Mouse (Mus musculus): ENCODE data around the gene F13b. TPM values are rescaled to one million over a fixed set of nuclear protein-coding genes. Genes with fewer than 3 reads are reported as not detected.

Gene F13b
- under 1 TPM in 1 of 2 experiments, not detected in 1; 0.57 TPM for total RNA-seq (2021)
- long read RNA-seq, experiment 1 = 0 reads
- long read RNA-seq, experiment 2 = 0 reads

GRCm38 (mm10) chr1:139501258-139501752, at the start of gene F13b:
TSS of gene F13b (plus strand) at chr1:139501702.
- no peak for DNase-seq (ENCODE audit: low spot score in 2 of 2)

DNA sequence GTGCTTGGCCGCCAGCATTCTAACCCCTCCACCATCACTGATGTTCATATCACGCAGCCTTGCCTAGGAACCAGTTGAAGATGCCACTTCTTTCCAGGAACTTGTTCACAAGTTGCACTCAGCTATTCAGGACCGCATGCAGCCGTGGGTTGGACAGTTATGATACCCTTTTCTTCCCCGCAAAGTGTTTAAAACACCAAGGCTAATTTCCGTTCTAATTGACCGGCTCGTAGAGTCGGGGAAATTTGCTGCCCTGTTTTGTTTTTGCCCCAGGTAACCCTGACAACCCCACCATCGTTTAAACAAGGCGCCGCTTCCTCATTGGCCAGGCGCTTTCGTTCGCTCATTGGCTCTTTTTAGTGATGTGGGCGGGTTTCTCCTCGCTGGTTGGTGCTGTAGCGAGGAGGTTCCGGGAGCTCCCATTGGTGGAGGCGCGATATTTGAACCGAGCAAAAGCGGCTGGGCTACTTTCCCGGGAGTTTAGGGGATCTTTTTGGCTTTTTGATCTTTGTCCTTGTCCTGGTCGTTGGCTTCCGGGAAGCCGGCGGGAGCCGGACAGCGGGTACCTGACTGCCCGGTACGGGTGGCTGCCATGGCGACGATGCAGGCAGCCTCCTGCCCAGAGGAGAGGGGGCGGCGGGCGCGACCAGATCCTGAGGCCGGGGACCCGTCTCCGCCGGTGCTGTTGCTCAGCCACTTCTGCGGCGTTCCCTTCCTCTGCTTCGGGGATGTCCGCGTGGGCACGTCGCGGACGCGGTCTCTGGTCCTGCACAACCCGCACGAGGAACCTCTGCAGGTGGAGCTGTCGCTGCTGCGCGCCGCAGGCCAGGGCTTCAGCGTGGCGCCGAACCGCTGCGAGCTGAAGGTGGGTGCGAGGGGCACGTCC, 46.9 kb upstream of the F13b start, which contains the start of gene Aspm:
Gene Aspm, plus strand, starts transcription at position 433 of the 886 bp plus-strand sequence.
- peak; percentile 70 to 87 for DNase-seq (ENCODE audit: low spot score in 2 of 2)

DNA sequence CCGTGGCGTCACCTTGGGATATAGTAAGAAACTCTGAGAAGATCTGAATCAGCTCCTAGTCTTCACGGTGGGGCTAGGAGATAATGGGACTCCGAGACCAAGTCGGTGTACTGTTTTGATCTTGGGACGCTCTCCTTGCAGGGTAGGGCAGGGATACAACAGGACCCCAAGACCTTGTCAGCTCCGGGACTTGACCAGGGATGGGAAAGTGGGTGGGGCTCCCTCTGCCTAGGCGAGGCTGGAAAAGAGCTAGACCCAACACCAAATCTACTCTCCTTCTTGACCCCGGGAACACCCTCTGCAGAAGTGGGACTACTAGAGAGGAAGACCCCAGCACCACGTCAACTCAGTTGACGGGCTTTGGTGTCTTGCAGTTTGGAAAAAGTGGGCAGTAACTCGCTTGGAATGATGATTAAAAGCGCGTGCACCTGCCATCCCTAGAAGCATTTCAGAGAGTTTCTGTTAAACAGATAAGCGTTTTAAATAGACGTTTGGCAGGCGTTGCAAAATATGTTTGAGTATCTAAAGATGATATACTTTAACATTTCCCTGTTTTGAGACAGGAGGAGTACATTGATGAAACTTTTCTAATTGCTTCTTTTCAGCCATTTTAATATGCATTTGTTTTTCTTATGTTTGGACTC, 46.2 kb upstream of the F13b start:
- DNase-seq (ENCODE audit: low spot score in 2 of 2) = no peak

GRCm38 (mm10) chr1:139460807-139461206, 40.7 kb upstream of the F13b start:
- DNase-seq (ENCODE audit: low spot score in 2 of 2) = no peak

DNA sequence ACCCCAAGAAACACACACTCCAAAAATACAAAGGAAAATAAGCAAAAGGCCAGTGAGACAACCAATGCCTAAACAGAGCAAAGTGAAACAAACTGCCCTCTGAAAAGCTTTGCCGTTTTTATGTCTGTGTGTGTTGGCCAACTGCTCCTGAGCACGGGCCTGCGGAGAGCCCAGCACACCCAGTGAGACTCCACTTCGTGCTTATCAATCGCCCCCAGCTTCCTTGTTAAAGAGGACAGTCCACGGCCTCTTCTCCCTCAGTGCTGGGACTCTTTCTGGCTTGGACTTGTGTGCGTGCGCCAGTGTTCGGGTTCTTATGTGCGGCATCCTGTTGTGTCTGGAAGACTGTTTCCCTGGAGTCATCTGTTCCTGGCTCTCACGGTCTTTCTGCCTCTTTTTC, 35.6 kb upstream of the F13b start:
- DNase-seq (ENCODE audit: low spot score in 2 of 2) = no peak

GRCm38 (mm10) chr1:139478898-139479297, 22.6 kb upstream of the F13b start:
- no peak for DNase-seq (ENCODE audit: low spot score in 2 of 2)

DNA sequence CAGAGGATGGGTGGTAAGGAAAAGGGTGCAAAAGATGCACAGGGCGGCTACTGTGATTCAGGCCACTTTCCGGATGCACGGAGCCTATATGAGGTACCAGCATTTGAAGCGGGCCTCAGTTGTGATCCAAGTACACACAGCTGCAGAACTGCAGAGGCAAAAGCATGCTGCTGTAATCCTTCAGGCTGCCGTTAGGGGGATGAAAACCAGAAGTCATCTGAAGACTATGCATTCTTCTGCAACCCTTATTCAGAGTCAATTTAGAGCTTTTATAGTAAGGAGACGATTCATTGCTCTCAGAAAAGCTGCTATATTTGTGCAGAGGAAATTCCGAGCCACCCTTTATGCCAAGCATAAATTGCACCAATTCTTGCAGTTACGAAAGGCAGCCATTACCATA, 21.3 kb upstream of the F13b start:
- DNase-seq (ENCODE audit: low spot score in 2 of 2) = no peak

GRCm38 (mm10) chr1:139481146-139481545, 20.4 kb upstream of the F13b start:
- no peak for DNase-seq (ENCODE audit: low spot score in 2 of 2)

GRCm38 (mm10) chr1:139494630-139495029, 6.9 kb upstream of the F13b start:
- DNase-seq (ENCODE audit: low spot score in 2 of 2) = no peak

DNA sequence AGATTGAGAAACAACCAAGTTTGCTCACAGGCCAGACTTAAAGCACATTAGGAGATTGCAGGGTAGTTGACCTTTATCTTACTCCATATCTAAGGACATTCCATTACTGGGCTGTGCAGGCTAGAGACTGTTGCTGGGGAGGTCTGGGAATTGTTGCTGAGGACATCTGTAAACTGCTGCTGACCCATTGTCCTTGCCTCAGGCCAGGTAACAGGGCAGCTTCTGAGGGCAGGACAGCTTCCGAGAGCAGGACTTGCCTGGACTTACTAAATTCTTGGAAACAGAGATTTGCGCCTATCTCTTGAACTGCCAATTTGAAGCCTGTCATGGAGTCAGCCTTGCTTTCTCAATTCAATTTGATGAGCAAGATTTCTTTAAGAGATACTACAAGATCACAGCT, 6.1 kb upstream of the F13b start:
- no peak for DNase-seq (ENCODE audit: low spot score in 2 of 2)

- DNase-seq (ENCODE audit: low spot score in 2 of 2) = no peak
These were observed 5.3 kb upstream of the F13b start for GRCm38 (mm10) chr1:139496212-139496611.

DNA sequence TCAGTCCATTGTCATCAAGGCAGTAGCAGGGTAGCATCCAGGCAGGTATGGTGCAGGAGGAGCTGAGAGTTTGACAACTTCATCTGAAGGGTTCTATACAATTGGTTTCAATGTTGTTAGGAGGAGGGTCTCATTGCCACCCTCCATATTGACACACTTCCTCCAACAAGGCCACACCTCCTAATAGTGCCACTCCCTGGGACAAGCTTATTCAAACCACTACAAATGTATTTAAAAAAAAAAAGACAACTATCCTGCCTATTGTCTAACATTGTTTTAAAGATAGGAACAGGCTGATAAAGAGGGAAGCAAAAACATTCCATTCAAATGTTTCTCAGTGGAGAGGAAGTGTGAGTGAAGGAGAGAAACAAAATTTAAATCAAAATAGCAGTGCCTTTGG, 1.8 kb upstream of the F13b start:
- DNase-seq (ENCODE audit: low spot score in 2 of 2) = no peak

- no peak for DNase-seq (ENCODE audit: low spot score in 2 of 2)
These were observed 13.1 kb downstream of the F13b start for GRCm38 (mm10) chr1:139514556-139514955.

- no peak for DNase-seq (ENCODE audit: low spot score in 2 of 2)
These were observed 47.0 kb downstream of the F13b start for GRCm38 (mm10) chr1:139548536-139548935.

DNA sequence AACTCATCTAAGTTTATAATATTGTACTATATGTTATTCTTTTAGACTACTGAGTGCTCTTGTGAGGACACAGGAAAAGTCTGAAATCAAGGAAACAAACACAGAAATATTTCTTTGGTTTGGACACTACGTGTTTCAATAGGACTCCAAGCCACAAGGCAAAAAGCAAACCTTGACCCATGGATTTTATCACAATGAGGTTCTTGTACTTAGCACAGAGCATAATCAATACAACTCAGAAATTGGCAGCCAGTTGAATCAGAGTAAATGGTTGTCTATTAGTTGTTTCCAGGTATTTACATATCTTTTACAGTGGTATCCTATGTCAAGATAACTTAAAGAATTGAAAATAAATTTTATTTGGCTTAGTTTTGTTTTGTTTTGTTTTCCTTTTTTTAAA, 49.8 kb downstream of the F13b start:
- no peak for DNase-seq (ENCODE audit: low spot score in 2 of 2)

DNA sequence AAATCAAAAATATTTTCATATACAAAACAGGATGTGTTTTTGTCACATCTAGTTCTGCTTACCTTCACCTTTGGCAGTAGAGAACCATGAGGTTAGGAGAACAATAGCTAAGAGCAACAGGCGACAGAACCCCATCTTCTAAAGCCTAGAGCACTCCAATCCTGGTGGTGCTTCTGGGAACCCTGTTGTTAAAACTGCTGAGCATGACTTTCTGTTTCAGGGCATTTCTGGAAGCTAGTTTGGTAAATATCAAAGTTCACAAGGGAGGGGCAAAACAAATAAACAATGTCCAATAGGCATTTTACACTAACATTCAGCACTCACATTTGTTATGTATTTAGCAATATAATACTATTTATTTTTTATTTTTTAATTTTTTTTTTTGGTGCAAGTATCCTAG, 58.5 kb downstream of the F13b start, which contains the start of gene Cfhr1:
Gene Cfhr1, minus strand, starts transcription at position 249 of the 400 bp plus-strand sequence.
- DNase-seq (ENCODE audit: low spot score in 2 of 2) = no peak

Other genes starting within 250 kb of the F13b start
- not detected for gene Crb1, start 124.6 kb upstream of the F13b start, total RNA-seq (2021)
- gene Zbtb41, start 79.4 kb upstream of the F13b start, total RNA-seq (2021) = 10 to 100 TPM; 20.6 to 23.2 TPM
- gene Aspm, start 46.9 kb upstream of the F13b start, total RNA-seq (2021) = 10 to 100 TPM; 12.3 to 13.9 TPM
- gene Cfhr1, start 58.6 kb downstream of the F13b start, total RNA-seq (2021) = not detected